Mouse (Mus musculus): ENCODE results near the gene 4930469K13Rik. TPM values are rescaled to one million over a fixed set of nuclear protein-coding genes. Genes with fewer than 3 reads are reported as not detected.

Gene 4930469K13Rik
- total and polyA plus RNA-seq, 2 experiments from 2014 or later = 0.78 to 3.6 TPM

- H3K36me3 ChIP-seq (ENCODE audit: insufficient read depth, low read length) = no peaks in the 10 kb centered on the region
- H3K9ac ChIP-seq (replicated peaks; ENCODE audit: low read length) = no peak overlapping the region
- no peak overlapping the region for H3K4me3 ChIP-seq (ENCODE audit: low read length)
- no peaks in the 10 kb centered on the region for H3K27me3 ChIP-seq (ENCODE audit: insufficient read depth, low read length)
- no peak overlapping the region for H3K27ac ChIP-seq
- no peaks in the 10 kb centered on the region for H3K9me3 ChIP-seq (ENCODE audit: low read length)
- WGBS = 65% methylated on average over 9 of the region's 9 CpGs
- TF ChIP-seq CTCF (IDR thresholded peaks at IDR 0.05; ENCODE audit: low read depth) = peak; percentile 42
- DNase-seq (ENCODE audit: low spot score) = no peak
- no peaks in the 10 kb centered on the region for H3K4me1 ChIP-seq (ENCODE audit: insufficient read depth, low read length)
- ATAC-seq = no peak
- H3K4me2 ChIP-seq (ENCODE audit: low read depth, low read length) = no peak overlapping the region
Observed at GRCm38 (mm10) chr11:33934286-33934685, 164.1 kb downstream of the 4930469K13Rik start.

- Histone ChIP-seq H3K27ac (no peak overlapping the region), H3K9ac (replicated peaks; ENCODE audit: low read length) (no peak overlapping the region), H3K27me3 (ENCODE audit: insufficient read depth, low read length) (no peaks in the 10 kb centered on the region), H3K4me1 (ENCODE audit: insufficient read depth, low read length) (0 out of 2 replicates have a peak, but pooled peaks cover 2% of the 10 kb centered on the region), H3K4me3 (ENCODE audit: low read length) (no peak overlapping the region), H3K9me3 (ENCODE audit: low read length) (no peaks in the 10 kb centered on the region), H3K36me3 (ENCODE audit: insufficient read depth, low read length) (no peaks in the 10 kb centered on the region), H3K4me2 (ENCODE audit: low read depth, low read length) (no peak overlapping the region)
- no peak for ATAC-seq
- no peak for DNase-seq (ENCODE audit: low spot score)
- 68% methylated on average over 18 of the region's 18 CpGs for WGBS
- TF ChIP-seq CTCF (IDR thresholded peaks at IDR 0.05; ENCODE audit: low read depth) = no peak
Observed at GRCm38 (mm10) chr11:33932386-33933111, 165.8 kb downstream of the 4930469K13Rik start.

GRCm38 (mm10) chr11:33931836-33932385 is 166.4 kb downstream of the 4930469K13Rik start:
- Histone ChIP-seq H3K4me1 (ENCODE audit: insufficient read depth, low read length) (peaks cover 4% of the 10 kb centered on the region; the same call in 1 of the 2 replicates), H3K27me3 (ENCODE audit: insufficient read depth, low read length) (no peaks in the 10 kb centered on the region), H3K27ac (no peak overlapping the region), H3K9ac (replicated peaks; ENCODE audit: low read length) (no peak overlapping the region), H3K4me2 (ENCODE audit: low read depth, low read length) (no peak overlapping the region), H3K9me3 (ENCODE audit: low read length) (no peaks in the 10 kb centered on the region), H3K4me3 (ENCODE audit: low read length) (no peak overlapping the region), H3K36me3 (ENCODE audit: insufficient read depth, low read length) (no peaks in the 10 kb centered on the region)
- ATAC-seq (no peak), DNase-seq (ENCODE audit: low spot score) (no peak)
- no peak for TF ChIP-seq CTCF (IDR thresholded peaks at IDR 0.05; ENCODE audit: low read depth)
- 21% methylated on average over 10 of the region's 10 CpGs for WGBS

DNA sequence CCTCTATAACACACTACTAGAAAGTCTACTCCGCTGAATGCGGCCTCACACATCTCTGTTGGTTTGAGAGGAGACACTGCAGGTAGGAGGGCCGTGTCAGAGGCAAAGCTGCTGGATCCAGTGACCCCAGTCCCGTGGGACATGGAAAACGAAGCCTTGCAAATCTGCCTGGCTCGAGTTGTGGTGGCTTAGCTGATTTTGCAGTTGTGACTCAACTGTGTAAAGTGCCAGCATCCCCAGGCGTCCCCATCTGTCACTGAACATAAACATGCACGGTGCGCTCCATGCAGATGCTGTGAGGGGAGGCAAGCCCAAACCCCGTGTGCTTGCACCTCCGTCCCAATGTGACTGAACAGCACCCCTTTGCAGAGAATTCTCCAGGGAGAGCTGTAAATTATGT is 168.9 kb downstream of the 4930469K13Rik start:
- Histone ChIP-seq H3K4me1 (ENCODE audit: insufficient read depth, low read length) (peaks cover 4% of the 10 kb centered on the region; the same call in 1 of the 2 replicates), H3K27ac (no peak overlapping the region), H3K4me3 (ENCODE audit: low read length) (no peak overlapping the region), H3K27me3 (ENCODE audit: insufficient read depth, low read length) (no peaks in the 10 kb centered on the region), H3K4me2 (ENCODE audit: low read depth, low read length) (no peak overlapping the region), H3K36me3 (ENCODE audit: insufficient read depth, low read length) (no peaks in the 10 kb centered on the region), H3K9me3 (ENCODE audit: low read length) (no peaks in the 10 kb centered on the region), H3K9ac (replicated peaks; ENCODE audit: low read length) (no peak overlapping the region)
- ATAC-seq (no peak), DNase-seq (ENCODE audit: low spot score) (peak; percentile 21)
- no peak for TF ChIP-seq CTCF (IDR thresholded peaks at IDR 0.05; ENCODE audit: low read depth)
- 52% methylated on average over 11 of the region's 11 CpGs for WGBS

DNA sequence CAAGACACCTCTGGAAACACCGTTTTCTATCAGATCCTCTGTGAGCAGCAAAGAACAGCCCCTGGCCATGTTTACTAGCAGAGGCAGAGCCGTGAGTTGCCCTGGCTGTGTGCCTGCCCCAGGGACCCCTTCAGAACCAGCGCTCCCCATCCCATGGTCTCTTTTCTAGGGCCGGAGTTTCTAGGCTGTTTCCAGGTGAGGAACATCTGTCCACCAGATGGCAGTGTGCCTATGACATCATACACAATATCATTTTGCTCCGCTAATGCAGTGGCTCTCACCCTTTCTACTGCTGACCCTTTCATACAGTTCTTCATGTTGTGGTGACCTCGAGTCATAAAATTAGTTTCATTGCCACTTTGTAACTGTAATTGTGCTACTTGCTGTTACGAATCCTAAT is 169.7 kb downstream of the 4930469K13Rik start:
- Histone ChIP-seq H3K27ac (no peak overlapping the region), H3K9ac (replicated peaks; ENCODE audit: low read length) (no peak overlapping the region), H3K4me2 (ENCODE audit: low read depth, low read length) (no peak overlapping the region), H3K4me1 (ENCODE audit: insufficient read depth, low read length) (peaks cover 4% of the 10 kb centered on the region; the same call in 1 of the 2 replicates), H3K27me3 (ENCODE audit: insufficient read depth, low read length) (no peaks in the 10 kb centered on the region), H3K9me3 (ENCODE audit: low read length) (no peaks in the 10 kb centered on the region), H3K36me3 (ENCODE audit: insufficient read depth, low read length) (no peaks in the 10 kb centered on the region), H3K4me3 (ENCODE audit: low read length) (no peak overlapping the region)
- 38% methylated on average over 7 of the region's 7 CpGs for WGBS
- DNase-seq (ENCODE audit: low spot score) (peak; percentile 83), ATAC-seq (no peak)
- peak; percentile 82 for TF ChIP-seq CTCF (IDR thresholded peaks at IDR 0.05; ENCODE audit: low read depth)

GRCm38 (mm10) chr11:33927836-33928235 is 170.5 kb downstream of the 4930469K13Rik start:
- H3K4me2 ChIP-seq (ENCODE audit: low read depth, low read length) = no peak overlapping the region
- no peak for TF ChIP-seq CTCF (IDR thresholded peaks at IDR 0.05; ENCODE audit: low read depth)
- H3K27ac ChIP-seq = no peak overlapping the region
- H3K4me1 ChIP-seq (ENCODE audit: insufficient read depth, low read length) = peaks cover 4% of the 10 kb centered on the region; the same call in 1 of the 2 replicates
- H3K9ac ChIP-seq (replicated peaks; ENCODE audit: low read length) = no peak overlapping the region
- 51% methylated on average over 4 of the region's 4 CpGs for WGBS
- peak; percentile 44; the same call in 1 of the 2 replicates for ATAC-seq
- H3K36me3 ChIP-seq (ENCODE audit: insufficient read depth, low read length) = no peaks in the 10 kb centered on the region
- H3K9me3 ChIP-seq (ENCODE audit: low read length) = no peaks in the 10 kb centered on the region
- peak; percentile 64 for DNase-seq (ENCODE audit: low spot score)
- H3K27me3 ChIP-seq (ENCODE audit: insufficient read depth, low read length) = no peaks in the 10 kb centered on the region
- H3K4me3 ChIP-seq (ENCODE audit: low read length) = no peak overlapping the region

- 37% methylated on average over 6 of the region's 6 CpGs for WGBS
- no peak overlapping the region for H3K4me2 ChIP-seq (ENCODE audit: low read depth, low read length)
- no peaks in the 10 kb centered on the region for H3K27me3 ChIP-seq (ENCODE audit: insufficient read depth, low read length)
- no peaks in the 10 kb centered on the region for H3K9me3 ChIP-seq (ENCODE audit: low read length)
- peaks cover 4% of the 10 kb centered on the region; the same call in 1 of the 2 replicates for H3K4me1 ChIP-seq (ENCODE audit: insufficient read depth, low read length)
- H3K4me3 ChIP-seq (ENCODE audit: low read length) = no peak overlapping the region
- no peak for ATAC-seq
- no peak for TF ChIP-seq CTCF (IDR thresholded peaks at IDR 0.05; ENCODE audit: low read depth)
- no peak overlapping the region for H3K9ac ChIP-seq (replicated peaks; ENCODE audit: low read length)
- no peak overlapping the region for H3K27ac ChIP-seq
- H3K36me3 ChIP-seq (ENCODE audit: insufficient read depth, low read length) = no peaks in the 10 kb centered on the region
- peak; percentile 63 for DNase-seq (ENCODE audit: low spot score)
Observed at GRCm38 (mm10) chr11:33927321-33927720, 171.0 kb downstream of the 4930469K13Rik start.
